Mouse (Mus musculus) c-Kit-positive CD71-negative TER-119-negative erythroid progenitor cells, embryonic 14.5 days (primary cell): ENCODE measurements around the gene C1qc.

ENCODE experiments used
- DNase-seq: peaks from one replicate; pipeline ENCODE4 v3.0.0-alpha.2; 2013; ENCODE audit warnings: low read depth

Gene C1qc

DNA sequence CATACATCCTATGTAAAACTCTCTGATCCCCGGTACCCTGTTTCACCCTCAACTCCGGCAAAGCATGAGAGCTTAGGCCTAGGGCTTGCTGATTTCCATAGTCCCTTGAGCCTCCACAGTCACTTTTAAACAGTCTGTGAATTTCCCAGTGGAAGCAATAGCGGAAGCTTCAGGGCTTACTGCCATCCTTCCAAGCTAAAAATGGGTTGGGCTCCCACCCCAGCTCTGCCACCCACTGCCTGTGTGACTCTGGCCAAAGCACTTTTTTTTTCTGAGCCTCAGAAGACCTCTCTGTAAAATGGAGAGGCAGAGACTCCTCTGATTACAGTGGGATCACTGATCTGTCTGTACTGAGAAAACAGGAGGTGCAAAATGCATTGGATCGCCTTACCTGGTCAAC lies 44.3 kb downstream of the C1qc start:
- no peak for DNase-seq

DNA sequence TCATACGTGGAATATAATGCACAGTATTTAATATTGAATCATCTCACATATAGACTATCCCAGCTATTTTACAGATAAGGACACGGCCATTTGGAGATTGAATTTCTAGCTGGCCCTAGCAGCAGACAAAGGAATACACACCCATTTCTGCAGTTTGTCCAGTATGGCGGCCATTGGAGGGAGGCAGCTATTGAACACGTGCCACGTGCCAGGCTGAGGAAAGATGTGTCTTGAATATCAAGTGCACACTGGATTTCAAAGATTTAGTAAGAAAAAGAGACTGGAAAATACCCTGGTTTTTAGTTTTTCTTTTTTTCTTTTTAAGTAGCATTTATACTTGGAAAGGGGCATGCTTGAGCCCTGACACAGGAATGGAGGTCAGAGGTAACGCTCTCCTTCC lies 45.7 kb downstream of the C1qc start:
- DNase-seq: no peak

DNA sequence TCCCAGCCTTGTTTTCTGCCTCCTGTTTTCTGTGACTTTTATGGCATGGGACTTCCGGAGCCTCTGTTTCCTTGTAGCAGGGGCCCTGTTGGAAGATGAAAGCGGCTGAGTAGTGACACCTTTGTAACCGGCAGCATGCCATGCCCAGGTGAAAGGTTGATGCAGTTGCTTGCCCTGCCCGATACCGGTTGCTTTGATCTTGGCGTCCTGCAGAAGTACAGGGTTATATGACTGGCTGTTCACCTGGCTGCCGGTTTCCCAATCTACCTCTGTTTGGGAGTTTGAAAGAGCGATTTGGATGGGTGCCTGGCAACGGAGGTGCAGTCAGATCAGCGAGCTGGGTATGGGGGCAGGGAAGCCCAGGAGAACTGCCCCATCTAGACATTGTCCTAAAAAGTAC lies 50.1 kb downstream of the C1qc start:
- DNase-seq: no peak

DNA sequence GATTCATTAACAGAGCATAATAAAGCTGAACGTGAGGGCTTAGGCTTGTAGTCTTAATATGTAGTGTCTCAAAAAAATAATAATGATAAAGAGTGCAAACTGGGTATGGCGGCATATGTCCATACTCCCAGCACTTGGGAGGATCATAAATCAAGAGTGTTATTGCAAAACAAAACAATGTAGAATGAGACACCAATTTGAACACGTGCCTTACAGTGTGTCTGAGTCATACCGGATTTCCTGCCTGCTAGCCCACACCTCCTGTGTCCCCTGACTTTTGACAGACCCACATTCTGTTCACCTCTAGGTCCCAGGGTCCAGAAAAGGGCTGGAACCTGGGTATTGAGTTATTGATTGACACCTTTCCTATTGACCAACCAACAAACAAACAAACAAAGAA lies 50.8 kb downstream of the C1qc start:
- no peak for DNase-seq

DNA sequence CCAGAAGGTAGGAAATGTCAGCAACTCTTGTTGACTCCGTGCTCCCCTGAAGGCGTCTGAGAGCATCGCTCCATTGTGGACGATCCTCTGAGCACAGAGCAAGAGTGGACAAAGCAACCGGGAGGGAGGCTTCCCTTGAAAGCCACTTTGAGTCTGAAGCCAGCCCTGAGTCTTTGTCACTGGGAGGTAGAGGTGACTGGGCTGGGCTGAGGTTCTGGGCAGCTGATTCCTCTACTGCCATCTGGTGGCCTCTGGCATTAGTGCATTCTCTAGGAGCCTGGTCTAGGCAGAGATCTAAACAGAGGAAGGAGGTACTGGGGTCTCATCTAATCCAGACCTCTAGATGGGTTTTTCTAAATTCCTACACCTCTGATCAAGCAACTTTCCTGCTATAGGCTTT lies 51.8 kb downstream of the C1qc start:
- DNase-seq: peak; percentile 74
